Mouse (Mus musculus) myocyte (in vitro differentiated cells): Measurements from ENCODE around the gene Sema6c. TPM values are rescaled to one million over a fixed set of nuclear protein-coding genes. Genes with fewer than 3 reads are reported as not detected.

ENCODE experiments used
- H3K27me3 ChIP-seq: one replicate; pipeline ENCODE4 v1.6.1; 2011; ENCODE audit not compliant: control insufficient read depth, insufficient read depth, insufficient read length
- H3K36me3 ChIP-seq: one replicate; pipeline ENCODE4 v1.6.1; 2011; ENCODE audit not compliant: control insufficient read depth, insufficient read depth
- H3K4me2 ChIP-seq: one replicate; pipeline ENCODE4 v1.6.1; 2011; ENCODE audit warnings: low read depth, control low read depth
- H3K4me3 ChIP-seq: one replicate; pipeline ENCODE4 v1.5.1; 2011; ENCODE audit warnings: mild to moderate bottlenecking, control low read depth, moderate library complexity
- H3K79me2 ChIP-seq: one replicate; pipeline ENCODE4 v1.6.1; 2011; ENCODE audit not compliant: control insufficient read depth, insufficient read depth
- H3ac ChIP-seq: one replicate; pipeline ENCODE4 v1.6.1; 2011; ENCODE audit not compliant: control insufficient read depth, insufficient read length
- CEBPB ChIP-seq: IDR thresholded peaks from 2 replicates; pipeline ENCODE4 v1.6.1; 2011; ENCODE audit warnings: mild to moderate bottlenecking, moderate library complexity; ENCODE audit not compliant: poor library complexity, insufficient read depth, severe bottlenecking
- E2F4 ChIP-seq: IDR thresholded peaks from one replicate; pipeline ENCODE4 v1.6.1; 2011; ENCODE audit warnings: mild to moderate bottlenecking, control low read depth, moderate library complexity; ENCODE audit not compliant: insufficient read depth
- MAX ChIP-seq: IDR thresholded peaks from one replicate; pipeline ENCODE4 v1.6.1; 2011; ENCODE audit warnings: low read depth, mild to moderate bottlenecking, control low read depth
- MYOD1 ChIP-seq, 3 experiments: IDR thresholded peaks; one replicate each; pipeline ENCODE4 v1.6.1; 2011; ENCODE audit warnings: control low read depth in 2 of 3, low read depth in 2 of 3, mild to moderate bottlenecking in 2 of 3, moderate library complexity in 1 of 3; ENCODE audit not compliant: insufficient read length in 2 of 3, control insufficient read depth in 1 of 3
- MYOG ChIP-seq, 3 experiments: IDR thresholded peaks; one replicate each; pipeline ENCODE4 v1.6.1; 2011; ENCODE audit warnings: control low read depth in 2 of 3, low read depth in 2 of 3, mild to moderate bottlenecking in 2 of 3; ENCODE audit not compliant: insufficient read length in 2 of 3, control insufficient read depth in 1 of 3, insufficient read depth in 1 of 3
- POLR2A ChIP-seq: IDR thresholded peaks from one replicate; pipeline ENCODE4 v1.6.1; 2011; ENCODE audit warnings: low read depth, mild to moderate bottlenecking, control low read depth, moderate library complexity; ENCODE audit not compliant: insufficient read length
- POLR2AphosphoS2 ChIP-seq: IDR thresholded peaks from one replicate; pipeline ENCODE4 v1.6.1; 2011; ENCODE audit warnings: low read depth, control low read depth; ENCODE audit not compliant: insufficient read length
- REST ChIP-seq: IDR thresholded peaks from one replicate; pipeline ENCODE4 v1.6.1; 2011; ENCODE audit warnings: mild to moderate bottlenecking, control low read depth, moderate library complexity; ENCODE audit not compliant: insufficient read depth, insufficient read length
- SRF ChIP-seq: IDR thresholded peaks from one replicate; pipeline ENCODE4 v1.6.1; 2011; ENCODE audit warnings: low read depth; ENCODE audit not compliant: control insufficient read depth, insufficient read length
- TCF12 ChIP-seq: IDR thresholded peaks from one replicate; pipeline ENCODE4 v1.6.1; 2011; ENCODE audit warnings: mild to moderate bottlenecking, control low read depth; ENCODE audit not compliant: poor library complexity, insufficient read depth, severe bottlenecking
- TCF3 ChIP-seq: IDR thresholded peaks from one replicate; pipeline ENCODE4 v1.6.1; 2011; ENCODE audit warnings: low read depth, control low read depth; ENCODE audit not compliant: insufficient read length
- USF1 ChIP-seq: IDR thresholded peaks from one replicate; pipeline ENCODE4 v1.6.1; 2011; ENCODE audit warnings: low read depth, mild to moderate bottlenecking, control low read depth, moderate library complexity
- polyA plus RNA-seq: library from polyadenylated mRNA; unstranded; fragments of >200 nt; fragmentation: generic; extraction: Trizol; gene quantifications from one replicate; pipeline ENCODE4 v1.2.1, GENCODE M21; 2012; ENCODE audit warnings: missing spikeins

The Sema6c gene
- polyA plus RNA-seq, 1 experiment: 29.0 TPM

GRCm38 (mm10) chr3:95141474-95141873, 18.8 kb upstream of the Sema6c start:
- Histone ChIP-seq H3K4me3 (no peak overlapping the region), H3K4me2 (no peak overlapping the region)

GRCm38 (mm10) chr3:95141952-95142616, 18.2 kb upstream of the Sema6c start, which contains the start of gene Tnfaip8l2:
Gene Tnfaip8l2, minus strand, starts transcription at chr3:95142360.
- Histone ChIP-seq H3K79me2 (no peaks in the 10 kb centered on the region), H3ac (no peak within 1 kb of the TSS), H3K4me3 (no peak within 1 kb of the TSS), H3K36me3 (no peaks in the 10 kb centered on the region), H3K4me2 (no peak within 1 kb of the TSS), H3K27me3 (no peaks in the 10 kb centered on the region)
- TF ChIP-seq TCF12 (no peak), POLR2A (no peak), USF1 (no peak), SRF (no peak), MAX (no peak), POLR2AphosphoS2 (no peak), CEBPB (no peak)

More at GRCm38 (mm10) chr3:95141474-95141873, 18.8 kb upstream of the Sema6c start:
- TF ChIP-seq POLR2A (no peak), MYOG (IDR thresholded peaks at IDR 0.05; ENCODE audit: control insufficient read depth in 1 of 3, insufficient read depth in 1 of 3, insufficient read length in 2 of 3, low read depth in 2 of 3) (no peak), USF1 (no peak), TCF3 (no peak), REST (no peak), SRF (no peak), E2F4 (no peak), POLR2AphosphoS2 (no peak), MYOD1 (IDR thresholded peaks at IDR 0.05; ENCODE audit: control insufficient read depth in 1 of 3, insufficient read length in 2 of 3, low read depth in 2 of 3) (no peak), MAX (no peak), TCF12 (no peak), CEBPB (no peak)
- no peaks in the 10 kb centered on the region for H3K36me3 ChIP-seq
- no peaks in the 10 kb centered on the region for H3K27me3 ChIP-seq
- no peaks in the 10 kb centered on the region for H3K79me2 ChIP-seq
- no peak overlapping the region for H3ac ChIP-seq

GRCm38 (mm10) chr3:95142617-95143011, 17.6 kb upstream of the Sema6c start:
- Histone ChIP-seq H3K4me2 (no peak overlapping the region), H3K79me2 (no peaks in the 10 kb centered on the region), H3K27me3 (no peaks in the 10 kb centered on the region), H3K36me3 (no peaks in the 10 kb centered on the region), H3ac (no peak overlapping the region), H3K4me3 (no peak overlapping the region)
- TF ChIP-seq E2F4: no peak
- no peak for TF ChIP-seq MYOD1 (IDR thresholded peaks at IDR 0.05; ENCODE audit: control insufficient read depth in 1 of 3, insufficient read length in 2 of 3, low read depth in 2 of 3)

GRCm38 (mm10) chr3:95147924-95148323, 12.3 kb upstream of the Sema6c start:
- no peak overlapping the region for H3K4me2 ChIP-seq
- no peaks in the 10 kb centered on the region for H3K79me2 ChIP-seq
- no peak overlapping the region for H3ac ChIP-seq
- no peaks in the 10 kb centered on the region for H3K36me3 ChIP-seq
- H3K27me3 ChIP-seq: no peaks in the 10 kb centered on the region
- H3K4me3 ChIP-seq: no peak overlapping the region
- no peak for TF ChIP-seq TCF12
- no peak for TF ChIP-seq MYOG (IDR thresholded peaks at IDR 0.05; ENCODE audit: control insufficient read depth in 1 of 3, insufficient read depth in 1 of 3, insufficient read length in 2 of 3, low read depth in 2 of 3)
- no peak for TF ChIP-seq E2F4
- TF ChIP-seq SRF: no peak
- TF ChIP-seq POLR2A: no peak
- no peak for TF ChIP-seq MYOD1 (IDR thresholded peaks at IDR 0.05; ENCODE audit: control insufficient read depth in 1 of 3, insufficient read length in 2 of 3, low read depth in 2 of 3)
- TF ChIP-seq POLR2AphosphoS2: no peak
- TF ChIP-seq USF1: no peak
- TF ChIP-seq MAX: no peak

- H3K79me2 ChIP-seq: no peaks in the 10 kb centered on the region
- no peaks in the 10 kb centered on the region for H3K27me3 ChIP-seq
- no peak overlapping the region for H3ac ChIP-seq
- TF ChIP-seq SRF (no peak), TCF12 (no peak), E2F4 (no peak), MYOD1 (IDR thresholded peaks at IDR 0.05; ENCODE audit: control insufficient read depth in 1 of 3, insufficient read length in 2 of 3, low read depth in 2 of 3) (no peak), REST (no peak), MYOG (IDR thresholded peaks at IDR 0.05; ENCODE audit: control insufficient read depth in 1 of 3, insufficient read depth in 1 of 3, insufficient read length in 2 of 3, low read depth in 2 of 3) (no peak), CEBPB (no peak), TCF3 (no peak), POLR2A (no peak), POLR2AphosphoS2 (no peak), USF1 (no peak)
- H3K4me3 ChIP-seq: no peak overlapping the region
- no peaks in the 10 kb centered on the region for H3K36me3 ChIP-seq
- H3K4me2 ChIP-seq: no peak overlapping the region
These were observed 6.4 kb upstream of the Sema6c start for GRCm38 (mm10) chr3:95153874-95154273.
